Mouse (Mus musculus) forebrain, postnatal 0 days (tissue): ENCODE data around the gene BC049762. TPM values are rescaled to one million over a fixed set of nuclear protein-coding genes. Genes with fewer than 3 reads are reported as not detected.
A peak's percentile ranks its signal among the peaks of the same experiment; 100 is the strongest.

ENCODE experiments used
- ATAC-seq: fragments of 200-750 bp; cut with Nextera tagmentation; 2 replicates; pipeline ENCODE4 v1.8.0; 2017; ENCODE audit warnings: mild to moderate bottlenecking, moderate library complexity
- DNase-seq: peaks from one replicate; pipeline ENCODE4 v3.0.0-alpha.2; 2015
- H3K27ac ChIP-seq: fragments of 300-500 bp; sonication (generic); 2 replicates; pipeline ENCODE4 v1.5.1; 2014; ENCODE audit warnings: low read depth, mild to moderate bottlenecking, antibody characterized with exemption, low read length, moderate library complexity, mixed read lengths
- H3K27me3 ChIP-seq: fragments of 300-500 bp; sonication (generic); 2 replicates; pipeline ENCODE4 v1.6.1; 2014; ENCODE audit warnings: mild to moderate bottlenecking, low read length, mixed read lengths; ENCODE audit not compliant: insufficient read depth
- H3K36me3 ChIP-seq: fragments of 300-500 bp; sonication (generic); 2 replicates; pipeline ENCODE4 v1.6.1; 2014; ENCODE audit warnings: mild to moderate bottlenecking, moderate library complexity; ENCODE audit not compliant: insufficient read depth
- H3K4me1 ChIP-seq: fragments of 300-500 bp; sonication (generic); 2 replicates; pipeline ENCODE4 v1.6.1; 2014; ENCODE audit warnings: antibody characterized with exemption; ENCODE audit not compliant: insufficient read depth
- H3K4me2 ChIP-seq: fragments of 300-500 bp; sonication (generic); 2 replicates; pipeline ENCODE4 v1.6.1; 2014; ENCODE audit warnings: low read depth, mild to moderate bottlenecking, moderate library complexity
- H3K4me3 ChIP-seq: fragments of 300-500 bp; sonication (generic); 2 replicates; pipeline ENCODE4 v1.5.1; 2014; ENCODE audit warnings: low read depth, low read length, mixed read lengths
- H3K9ac ChIP-seq: fragments of 300-500 bp; sonication (generic); 2 replicates; pipeline ENCODE4 v1.6.1; 2014; ENCODE audit warnings: mild to moderate bottlenecking
- H3K9me3 ChIP-seq: fragments of 300-500 bp; sonication (generic); 2 replicates; pipeline ENCODE4 v1.6.1; 2016; ENCODE audit warnings: low read length
- CTCF ChIP-seq: sonication (generic); IDR thresholded peaks from 2 replicates; pipeline ENCODE4 v1.5.1; 2016; ENCODE audit warnings: antibody characterized with exemption, control low read depth, low read depth
- WGBS: fragments of 180-500 bp; shearing (Covaris S2); extraction: QIAGEN DNeasy Blood & Tissue Kit; methylation state at CpG from one replicate; pipeline ENCODE4 v1.1.7; 2014; 5-methylcytosine and 5-hydroxymethylcytosine counted together
- polyA plus RNA-seq: library from polyadenylated mRNA; unstranded; fragments of >200 nt; fragmentation: Nextera tagmentation; extraction: Ambion mirVana; gene quantifications from 2 replicates; pipeline ENCODE4 v1.2.1, GENCODE M21; 2015
- total RNA-seq: library from RNA; depleted of rRNA; stranded (reverse); fragments of >200 nt; gene quantifications from 2 replicates; pipeline ENCODE4 v1.2.3, GENCODE M21; 2014; rRNA removed

The BC049762 gene
- total RNA-seq (not detected in 2 replicates), polyA plus RNA-seq (0.53 and 0.56 TPM in 2 replicates)

DNA sequence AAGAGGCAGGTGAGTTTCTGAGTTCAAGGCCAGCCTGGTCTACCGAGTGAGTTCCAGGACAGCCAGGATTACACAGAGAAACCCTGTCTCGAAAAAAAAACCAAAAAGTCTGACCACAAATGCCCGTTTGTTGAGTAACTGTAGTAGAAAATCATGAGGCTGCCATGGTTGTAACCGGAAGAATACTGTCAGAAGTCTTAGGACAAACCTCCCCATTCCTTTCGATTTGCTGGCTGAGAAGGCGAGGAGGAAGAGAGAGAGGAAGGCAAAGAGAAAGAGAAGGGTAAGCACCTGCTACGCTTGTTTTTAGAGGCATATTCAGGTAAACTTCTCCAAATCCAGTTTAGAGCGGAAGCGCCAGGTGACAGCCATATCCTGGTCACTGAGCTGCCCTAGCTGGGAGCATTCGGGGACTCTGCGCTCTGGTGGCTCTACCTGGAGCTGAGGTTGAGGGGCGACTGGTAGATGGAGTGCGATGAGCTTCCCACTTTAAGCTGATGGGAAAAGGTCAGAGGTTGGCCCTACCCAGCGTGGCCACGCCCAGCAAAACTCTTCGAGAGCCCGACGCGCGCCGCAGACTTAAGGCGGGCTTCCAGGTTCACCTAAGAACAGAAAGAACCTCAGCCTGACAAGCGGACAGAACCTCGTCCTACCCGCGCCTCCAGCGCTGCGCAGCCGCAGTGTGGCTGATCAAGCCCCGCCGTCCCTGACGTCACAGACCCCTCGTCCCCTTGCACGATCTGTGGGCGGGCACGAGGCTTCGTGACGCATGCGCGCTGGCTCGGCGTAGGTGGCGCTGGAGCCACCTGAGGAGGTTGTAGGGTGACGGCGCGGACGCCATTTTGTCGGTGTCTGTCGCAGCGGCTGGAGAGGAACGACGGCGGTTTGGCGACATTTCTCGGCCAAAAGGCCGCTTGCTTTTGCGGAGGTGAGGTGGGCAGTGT lies at the start of gene BC049762:
BC049762 (minus strand) TSS at position 705 of the 944 bp plus-strand sequence.
- peak; percentile 69 for TF ChIP-seq CTCF
- Histone ChIP-seq H3K27ac (peak within 1 kb of the TSS; percentile 98), H3K9ac (peak within 1 kb of the TSS; percentile 98), H3K9me3 (no peaks in the 10 kb centered on the region), H3K4me3 (peak within 1 kb of the TSS; percentile 91), H3K27me3 (no peaks in the 10 kb centered on the region), H3K4me2 (peak within 1 kb of the TSS; percentile 93), H3K36me3 (0 out of 2 replicates have a peak, but pooled peaks cover 5% of the 10 kb centered on the region), H3K4me1 (peaks cover 15% of the 10 kb centered on the region)
- WGBS = 10% methylated on average over 57 of the region's 57 CpGs
- ATAC-seq (peak; percentile 100), DNase-seq (peak; percentile 100)

GRCm38 (mm10) chr11:51311846-51312245 lies 49.0 kb upstream of the BC049762 start:
- DNase-seq (no peak), ATAC-seq (no peak)
- H3K27me3 ChIP-seq = no peaks in the 10 kb centered on the region
- no peak overlapping the region for H3K4me2 ChIP-seq
- no peak for TF ChIP-seq CTCF
- no peak overlapping the region for H3K27ac ChIP-seq
- H3K4me3 ChIP-seq = no peak overlapping the region
- H3K9me3 ChIP-seq = no peaks in the 10 kb centered on the region
- 80% methylated on average over 8 of the region's 8 CpGs for WGBS
- no peak overlapping the region for H3K9ac ChIP-seq
- H3K4me1 ChIP-seq = no peaks in the 10 kb centered on the region
- H3K36me3 ChIP-seq = no peaks in the 10 kb centered on the region

- DNase-seq = no peak
- H3K4me3 ChIP-seq = no peak overlapping the region
Observed at GRCm38 (mm10) chr11:51308306-51308705, 45.5 kb upstream of the BC049762 start.

DNA sequence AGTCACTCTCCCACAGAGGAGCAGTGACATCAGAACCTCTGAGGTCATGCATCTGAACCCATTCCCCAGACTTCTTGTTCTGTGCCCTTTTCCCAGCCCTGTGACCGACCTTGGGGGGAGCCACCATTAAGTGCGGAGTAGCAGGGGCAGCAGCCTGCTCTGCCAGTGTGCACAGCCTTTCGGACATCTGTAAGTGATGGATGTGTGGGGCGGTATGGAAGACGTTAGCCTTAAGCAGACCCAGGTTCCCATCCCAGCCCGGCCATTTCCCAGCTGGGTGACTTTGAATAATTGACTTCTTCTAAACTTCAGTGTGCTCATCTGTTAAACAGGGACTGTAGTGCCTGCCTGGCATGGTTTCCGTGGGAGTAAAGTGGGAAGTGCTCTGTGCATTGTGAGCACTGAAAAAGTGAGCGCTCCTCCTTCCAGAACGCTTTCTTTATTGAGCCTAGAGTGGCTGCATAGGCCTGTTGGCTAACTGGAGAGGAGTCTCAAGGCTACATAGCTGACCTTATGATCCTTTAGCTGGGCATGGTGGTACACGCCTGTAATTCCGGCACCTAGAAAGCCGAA lies 41.2 kb upstream of the BC049762 start:
- no peaks in the 10 kb centered on the region for H3K27me3 ChIP-seq
- no peak overlapping the region for H3K9ac ChIP-seq
- H3K4me3 ChIP-seq = no peak overlapping the region
- no peak for TF ChIP-seq CTCF
- no peaks in the 10 kb centered on the region for H3K9me3 ChIP-seq
- no peak for DNase-seq
- H3K4me2 ChIP-seq = no peak overlapping the region
- no peak for ATAC-seq
- WGBS = 77% methylated on average over 12 of the region's 12 CpGs
- H3K27ac ChIP-seq = no peak overlapping the region
- no peaks in the 10 kb centered on the region for H3K36me3 ChIP-seq
- H3K4me1 ChIP-seq = no peaks in the 10 kb centered on the region

More at GRCm38 (mm10) chr11:51308306-51308705, 45.5 kb upstream of the BC049762 start:
- no peaks in the 10 kb centered on the region for H3K27me3 ChIP-seq
- no peak for ATAC-seq
- H3K27ac ChIP-seq = no peak overlapping the region
- H3K9ac ChIP-seq = no peak overlapping the region
- TF ChIP-seq CTCF = no peak
- WGBS = 45% methylated on average over 5 of the region's 5 CpGs
- H3K4me2 ChIP-seq = no peak overlapping the region
- no peaks in the 10 kb centered on the region for H3K36me3 ChIP-seq
- H3K4me1 ChIP-seq = no peaks in the 10 kb centered on the region
- no peaks in the 10 kb centered on the region for H3K9me3 ChIP-seq

GRCm38 (mm10) chr11:51302396-51302795 lies 39.5 kb upstream of the BC049762 start:
- Histone ChIP-seq H3K9me3 (no peaks in the 10 kb centered on the region), H3K4me3 (no peak overlapping the region), H3K9ac (no peak overlapping the region), H3K27me3 (no peaks in the 10 kb centered on the region), H3K4me2 (no peak overlapping the region), H3K4me1 (no peaks in the 10 kb centered on the region), H3K27ac (no peak overlapping the region), H3K36me3 (no peaks in the 10 kb centered on the region)
- no peak for TF ChIP-seq CTCF
- WGBS = 90% methylated on average over 5 of the region's 5 CpGs
- ATAC-seq = no peak
- DNase-seq = no peak

DNA sequence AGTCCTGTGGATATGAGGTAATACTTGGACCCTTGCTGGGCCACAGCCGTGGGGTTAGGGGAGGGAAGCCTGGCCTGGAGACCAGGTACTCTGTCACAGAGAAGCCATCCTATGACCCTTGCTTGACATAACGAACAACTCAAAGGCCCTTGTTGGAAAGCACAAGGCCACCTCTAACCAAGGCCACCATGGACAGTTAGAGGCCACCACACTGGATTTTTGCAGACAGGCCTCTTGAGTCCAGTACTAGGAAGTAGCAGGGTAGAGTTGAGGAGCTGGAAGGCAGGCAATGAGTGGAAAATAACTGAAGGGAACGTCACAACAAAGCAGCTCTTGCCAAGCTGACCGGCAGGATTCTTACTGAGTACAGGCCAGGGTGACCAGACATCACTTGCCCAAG lies 35.8 kb upstream of the BC049762 start:
- TF ChIP-seq CTCF = no peak
- Histone ChIP-seq H3K27me3 (no peaks in the 10 kb centered on the region), H3K4me1 (no peaks in the 10 kb centered on the region), H3K36me3 (no peaks in the 10 kb centered on the region), H3K4me2 (no peak overlapping the region), H3K9ac (no peak overlapping the region), H3K4me3 (no peak overlapping the region), H3K9me3 (no peaks in the 10 kb centered on the region), H3K27ac (no peak overlapping the region)
- ATAC-seq = no peak
- DNase-seq = no peak
- WGBS = 85% methylated on average over 4 of the region's 4 CpGs

GRCm38 (mm10) chr11:51295742-51296141 lies 32.9 kb upstream of the BC049762 start:
- WGBS = 61% methylated on average over 3 of the region's 3 CpGs
- no peaks in the 10 kb centered on the region for H3K36me3 ChIP-seq
- H3K9ac ChIP-seq = no peak overlapping the region
- no peak overlapping the region for H3K4me3 ChIP-seq
- ATAC-seq = no peak
- no peaks in the 10 kb centered on the region for H3K27me3 ChIP-seq
- no peak overlapping the region for H3K4me2 ChIP-seq
- no peak for TF ChIP-seq CTCF
- H3K9me3 ChIP-seq = no peaks in the 10 kb centered on the region
- no peak overlapping the region for H3K27ac ChIP-seq
- DNase-seq = peak; percentile 22
- H3K4me1 ChIP-seq = no peaks in the 10 kb centered on the region
